In the genomic region with DNA sequence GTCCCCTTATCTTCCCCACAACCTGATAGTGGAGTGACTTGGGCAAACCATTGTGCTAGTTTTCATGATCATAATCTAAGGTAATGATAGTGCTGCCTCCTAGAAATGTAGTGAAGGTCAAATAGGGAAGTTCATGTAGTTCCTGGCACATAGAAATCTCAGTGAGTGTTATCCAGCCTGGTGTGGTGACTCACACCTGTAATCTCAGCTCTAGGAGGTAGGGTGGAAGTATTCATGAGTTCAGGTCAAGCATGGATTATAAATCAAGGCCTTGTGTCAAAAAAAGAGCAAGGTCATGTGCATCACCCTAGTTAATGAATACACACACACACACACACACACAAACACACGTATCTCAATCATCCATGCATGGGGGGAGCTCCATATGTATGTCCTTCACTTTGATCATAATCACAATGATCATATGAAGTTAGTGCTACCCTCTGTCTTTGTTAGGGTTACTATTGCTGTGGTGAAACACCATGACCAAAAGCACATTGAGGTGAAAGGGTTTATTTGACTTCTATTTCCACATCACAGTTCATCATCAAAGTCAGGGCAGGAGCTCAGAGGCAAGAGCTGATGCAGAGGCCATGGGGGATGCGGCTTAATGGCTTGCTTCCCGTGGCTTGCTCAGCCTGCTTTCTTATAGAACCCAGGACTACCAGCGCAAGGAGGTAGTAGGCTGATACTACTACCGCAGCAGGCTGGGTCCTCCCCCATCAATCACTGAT, we compare ENCODE assay signal across 15 mouse cellular contexts.
DNase-seq lines count a peak whose midpoint lies in the region; ATAC-seq and TF ChIP-seq lines count a peak whose summit lies in the region.
"Had no signal": no experiment of that assay in that cellular context is flagged by ENCODE, and none has a peak within 500 bp of the region (broad histone marks: within the 10 kb centered on the region; RNA-seq: fewer than 3 reads in every experiment).

No protein-coding gene starts in this region.

- H3K4me2 ChIP-seq in heart, embryonic 13.5 days = no peak overlapping the region
- H3K4me2 ChIP-seq in stomach, embryonic 16.5 days (ENCODE audit: low read depth, low read length) = no peak overlapping the region
- no peak overlapping the region for H3K4me2 ChIP-seq in midbrain, embryonic 13.5 days (replicated peaks)

- no peak for DNase-seq in heart, postnatal 25 days (ENCODE audit: low spot score)
- no peak for DNase-seq in cerebellum, adult 2 months
- DNase-seq: cerebellum, postnatal 10 days; gastrocnemius, postnatal 14 days; kidney, adult 18-20 months; lung, adult 2 months had no signal

- no peak overlapping the region for H3K9ac ChIP-seq in heart, embryonic 13.5 days
- no peak overlapping the region for H3K9ac ChIP-seq in stomach, embryonic 16.5 days (ENCODE audit: low read length)
- H3K9ac ChIP-seq in midbrain, embryonic 13.5 days (replicated peaks) = no peak overlapping the region

- peaks cover 6% of the 10 kb centered on the region for H3K36me3 ChIP-seq in heart, embryonic 13.5 days
- H3K36me3 ChIP-seq in megakaryocyte, embryonic 14.5 days (replicated peaks; ENCODE audit: low read length) = peaks cover 51% of the 10 kb centered on the region
- no peaks in the 10 kb centered on the region for H3K36me3 ChIP-seq in stomach, embryonic 16.5 days (ENCODE audit: control insufficient read depth, insufficient read depth, low read length)
- H3K36me3 ChIP-seq in midbrain, embryonic 13.5 days = no peaks in the 10 kb centered on the region
- H3K36me3 ChIP-seq: hindbrain, embryonic 10.5 days had no signal

- no peaks in the 10 kb centered on the region for H3K9me3 ChIP-seq in heart, embryonic 13.5 days
- H3K9me3 ChIP-seq in megakaryocyte, embryonic 14.5 days = no peaks in the 10 kb centered on the region
- H3K9me3 ChIP-seq in stomach, embryonic 16.5 days (replicated peaks; ENCODE audit: control insufficient read depth, low read length) = no peaks in the 10 kb centered on the region; the same call in 1 of the 2 replicates
- no peaks in the 10 kb centered on the region for H3K9me3 ChIP-seq in midbrain, embryonic 13.5 days
- H3K9me3 ChIP-seq: hindbrain, embryonic 10.5 days had no signal

- 61% methylated on average over 5 of the region's 5 CpGs for WGBS in heart, embryonic 13.5 days
- WGBS in stomach, embryonic 16.5 days = 55% methylated on average over 5 of the region's 5 CpGs
- 87% methylated on average over 5 of the region's 5 CpGs for WGBS in midbrain, embryonic 13.5 days
- WGBS in cerebellum, adult 2 months = 76% methylated on average over 5 of the region's 5 CpGs

- no peak for ATAC-seq in heart, embryonic 13.5 days (ENCODE audit: extremely low read depth, insufficient number of reproducible peaks, low FRiP score, low TSS enrichment)
- ATAC-seq in megakaryocyte, adult 5-6 weeks (ENCODE audit: poor library complexity, severe bottlenecking) = no peak
- no peak for ATAC-seq in stomach, embryonic 16.5 days (ENCODE audit: insufficient read depth, low FRiP score)
- no peak for ATAC-seq in midbrain, embryonic 13.5 days

- peaks cover 7% of the 10 kb centered on the region for H3K27me3 ChIP-seq in heart, embryonic 13.5 days (replicated peaks)
- H3K27me3 ChIP-seq in megakaryocyte, embryonic 14.5 days (replicated peaks) = no peaks in the 10 kb centered on the region
- H3K27me3 ChIP-seq in stomach, embryonic 16.5 days (ENCODE audit: control insufficient read depth, insufficient read depth, low read length) = no peaks in the 10 kb centered on the region
- H3K27me3 ChIP-seq in midbrain, embryonic 13.5 days = peaks cover 21% of the 10 kb centered on the region
- no peaks in the 10 kb centered on the region for H3K27me3 ChIP-seq in cerebellum, adult 2 months (ENCODE audit: control insufficient read depth, insufficient read depth, low read length)

- intact Hi-C loops in heart, postnatal 25 days (cut with DNase I) = loop anchor here (5.0 kb wide), 1 partner anchor 36 kb away; no protein-coding TSS in a partner anchor

- H3K4me1 ChIP-seq in heart, embryonic 13.5 days = peaks cover 50% of the 10 kb centered on the region
- peaks cover 84% of the 10 kb centered on the region for H3K4me1 ChIP-seq in megakaryocyte, embryonic 14.5 days
- peaks cover 7% of the 10 kb centered on the region for H3K4me1 ChIP-seq in embryonic fibroblast, embryonic 13.5 days (ENCODE audit: control insufficient read depth, insufficient read depth, low read length)
- H3K4me1 ChIP-seq in stomach, embryonic 16.5 days (ENCODE audit: control insufficient read depth, insufficient read depth, low read length) = peaks cover 18% of the 10 kb centered on the region
- peaks cover 10% of the 10 kb centered on the region for H3K4me1 ChIP-seq in midbrain, embryonic 13.5 days (replicated peaks)
- H3K4me1 ChIP-seq in cerebellum, adult 2 months (ENCODE audit: control insufficient read depth, insufficient read depth, low read length) = peaks cover 11% of the 10 kb centered on the region

- H3K4me3 ChIP-seq in heart, embryonic 13.5 days = no peak overlapping the region
- peak overlapping the region; percentile 48 for H3K4me3 ChIP-seq in megakaryocyte, embryonic 14.5 days (replicated peaks)
- no peak overlapping the region for H3K4me3 ChIP-seq in embryonic fibroblast, embryonic 13.5 days (ENCODE audit: insufficient read depth, low read length)
- H3K4me3 ChIP-seq in stomach, embryonic 16.5 days (replicated peaks; ENCODE audit: low read length) = no peak overlapping the region
- no peak overlapping the region for H3K4me3 ChIP-seq in midbrain, embryonic 13.5 days (replicated peaks)
- no peak overlapping the region for H3K4me3 ChIP-seq in cerebellum, adult 2 months (replicated peaks; ENCODE audit: insufficient read depth, low read depth, low read length)
- H3K4me3 ChIP-seq: erythroblast, embryonic 14.5 days; hindbrain, embryonic 10.5 days; left cerebral cortex, adult 2 months had no signal

- no peak for TF ChIP-seq POLR2A in embryonic fibroblast, embryonic 13.5 days (IDR thresholded peaks at IDR 0.05; ENCODE audit: low read depth, low read length)
- no peak for TF ChIP-seq POLR2A in cerebellum, adult 2 months (IDR thresholded peaks at IDR 0.05; ENCODE audit: borderline replicate concordance, insufficient read depth, low read length)

- H3K27ac ChIP-seq in heart, embryonic 13.5 days (replicated peaks) = peak overlapping the region; percentile 45; the same call in 1 of the 2 replicates
- peak overlapping the region; percentile 64 for H3K27ac ChIP-seq in embryonic fibroblast, embryonic 13.5 days (ENCODE audit: insufficient read depth, low read length)
- H3K27ac ChIP-seq in stomach, embryonic 16.5 days (ENCODE audit: low read length) = peak overlapping the region; percentile 41
- H3K27ac ChIP-seq in midbrain, embryonic 13.5 days = no peak overlapping the region
- H3K27ac ChIP-seq in cerebellum, adult 2 months (ENCODE audit: insufficient read depth, low read length) = no peak overlapping the region
- H3K27ac ChIP-seq: hindbrain, embryonic 10.5 days; left cerebral cortex, adult 2 months had no signal

- TF ChIP-seq CTCF in embryonic fibroblast, embryonic 13.5 days (IDR thresholded peaks at IDR 0.05; ENCODE audit: borderline replicate concordance, insufficient read depth, low read length) = no peak
- TF ChIP-seq CTCF in cerebellum, adult 2 months (IDR thresholded peaks at IDR 0.05; ENCODE audit: borderline replicate concordance, insufficient read depth, low read depth, low read length) = no peak

Comparison
In these comparisons a context has a peak if more than half of its experiments do, and no peak if none do; other contexts are left out.
1. H3K27ac ChIP-seq: peak in heart, embryonic 13.5 days (single experiment), embryonic fibroblast, embryonic 13.5 days (single experiment) and stomach, embryonic 16.5 days (single experiment); none in midbrain, embryonic 13.5 days (single experiment) and cerebellum, adult 2 months (single experiment).